Mouse (Mus musculus) embryonic stem cell, embryonic (primary cell): ENCODE results near the gene Nrn1.

Source experiments
- CTCF ChIA-PET, 4 experiments: fragments of 300-600 bp in 2 of 4; fragments of 350-600 bp in 2 of 4; sonication (Branson Sonifier 250); formaldehyde crosslinking; loops; one replicate each; lab custom pipeline; 2022; ENCODE audit warnings: inconsistent platforms in 2 of 4; lab: Charles Lee
- POLR2A ChIA-PET, 4 experiments: fragments of 300-600 bp in 2 of 4; fragments of 350-600 bp in 2 of 4; sonication (Branson Sonifier 250); formaldehyde crosslinking; loops; one replicate each; lab custom pipeline; 2022; ENCODE audit warnings: antibody characterized with exemption in 4 of 4, inconsistent platforms in 1 of 4; lab: Charles Lee

Nrn1 gene

GRCm38 (mm10) chr13:36680690-36681355 lies 54.1 kb downstream of the Nrn1 start:
- ChIA-PET POLR2A (no interaction called here), CTCF (no interaction called here)

- ChIA-PET POLR2A (no interaction called here), CTCF (no interaction called here)
These were observed 55.6 kb downstream of the Nrn1 start for GRCm38 (mm10) chr13:36679345-36679744.
